Mouse (Mus musculus): Measurements from ENCODE around the gene Spem1. TPM values are rescaled to one million over a fixed set of nuclear protein-coding genes. Genes with fewer than 3 reads are reported as not detected.
A peak's percentile ranks its signal among the peaks of the same experiment; 100 is the strongest.

Gene Spem1
- polyA plus RNA-seq, 1 experiment from 2014 or later = not detected

DNA sequence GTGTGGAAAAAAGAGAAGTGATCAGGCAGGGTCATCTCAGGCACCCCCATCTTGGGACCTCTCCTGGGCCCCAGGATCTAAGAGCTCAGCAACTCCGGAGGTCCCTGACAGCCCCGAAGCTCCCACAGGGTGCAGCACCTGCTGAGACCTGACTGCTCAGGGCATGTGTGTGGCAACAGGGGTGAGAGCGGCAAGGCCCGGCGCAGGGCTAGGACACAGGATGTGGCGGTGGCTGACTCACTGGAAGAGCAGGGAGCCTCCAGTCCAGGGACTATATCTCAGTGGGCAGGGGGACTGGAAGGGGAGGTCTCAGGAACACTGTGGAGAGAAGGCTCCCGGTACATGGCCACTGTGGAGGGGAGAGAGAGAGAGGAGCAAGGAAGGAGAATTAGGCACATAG, 24.1 kb downstream of the Spem1 start:
- Histone ChIP-seq H3K9me3 (ENCODE audit: control insufficient read depth, low read length) (no peaks in the 10 kb centered on the region), H3K4me1 (replicated peaks; ENCODE audit: control insufficient read depth, insufficient read depth, low read length) (peaks cover 31% of the 10 kb centered on the region), H3K9ac (ENCODE audit: low read length) (no peak overlapping the region), H3K4me2 (ENCODE audit: low read depth, low read length) (no peak overlapping the region), H3K27me3 (ENCODE audit: control insufficient read depth, insufficient read depth, low read depth, low read length) (peaks cover 12% of the 10 kb centered on the region; the same call in 1 of the 2 replicates), H3K4me3 (ENCODE audit: low read length) (no peak overlapping the region), H3K27ac (ENCODE audit: low read length) (no peak overlapping the region), H3K36me3 (ENCODE audit: control insufficient read depth, insufficient read depth, low read length) (no peaks in the 10 kb centered on the region)
- ATAC-seq (ENCODE audit: low read depth) = no peak
- 76% methylated on average over 7 of the region's 7 CpGs for WGBS

- no peak; the same call in 1 of the 2 replicates for ATAC-seq (ENCODE audit: low read depth)
- Histone ChIP-seq H3K4me1 (replicated peaks; ENCODE audit: control insufficient read depth, insufficient read depth, low read length) (peaks cover 20% of the 10 kb centered on the region), H3K27ac (ENCODE audit: low read length) (no peak overlapping the region; the same call in 1 of the 2 replicates), H3K36me3 (ENCODE audit: control insufficient read depth, insufficient read depth, low read length) (no peaks in the 10 kb centered on the region), H3K4me2 (ENCODE audit: low read depth, low read length) (peak overlapping the region; percentile 97), H3K4me3 (ENCODE audit: low read length) (peak overlapping the region; percentile 62), H3K27me3 (ENCODE audit: control insufficient read depth, insufficient read depth, low read depth, low read length) (peaks cover 2% of the 10 kb centered on the region; the same call in 1 of the 2 replicates), H3K9ac (ENCODE audit: low read length) (peak overlapping the region; percentile 67), H3K9me3 (ENCODE audit: control insufficient read depth, low read length) (no peaks in the 10 kb centered on the region)
- 1% methylated on average over 13 of the region's 13 CpGs for WGBS
These were observed 26.0 kb downstream of the Spem1 start for GRCm38 (mm10) chr11:69795983-69796435.

- H3K27me3 ChIP-seq (ENCODE audit: control insufficient read depth, insufficient read depth, low read depth, low read length) = peaks cover 2% of the 10 kb centered on the region; the same call in 1 of the 2 replicates
- H3K9ac ChIP-seq (ENCODE audit: low read length) = peak within 1 kb of the TSS; percentile 67
- WGBS = 2% methylated on average over 52 of the region's 52 CpGs
- H3K4me1 ChIP-seq (replicated peaks; ENCODE audit: control insufficient read depth, insufficient read depth, low read length) = peaks cover 14% of the 10 kb centered on the region
- peak within 1 kb of the TSS; percentile 62 for H3K4me3 ChIP-seq (ENCODE audit: low read length)
- no peaks in the 10 kb centered on the region for H3K9me3 ChIP-seq (ENCODE audit: control insufficient read depth, low read length)
- ATAC-seq (ENCODE audit: low read depth) = peak; percentile 97
- peak within 1 kb of the TSS; percentile 97 for H3K4me2 ChIP-seq (ENCODE audit: low read depth, low read length)
- H3K36me3 ChIP-seq (ENCODE audit: control insufficient read depth, insufficient read depth, low read length) = no peaks in the 10 kb centered on the region
- peak within 1 kb of the TSS; percentile 51; the same call in 1 of the 2 replicates for H3K27ac ChIP-seq (ENCODE audit: low read length)
These were observed 26.6 kb downstream of the Spem1 start, which contains the start of gene Chrnb1 for GRCm38 (mm10) chr11:69795168-69795982. Gene Chrnb1, minus strand, starts transcription at chr11:69795943.

DNA sequence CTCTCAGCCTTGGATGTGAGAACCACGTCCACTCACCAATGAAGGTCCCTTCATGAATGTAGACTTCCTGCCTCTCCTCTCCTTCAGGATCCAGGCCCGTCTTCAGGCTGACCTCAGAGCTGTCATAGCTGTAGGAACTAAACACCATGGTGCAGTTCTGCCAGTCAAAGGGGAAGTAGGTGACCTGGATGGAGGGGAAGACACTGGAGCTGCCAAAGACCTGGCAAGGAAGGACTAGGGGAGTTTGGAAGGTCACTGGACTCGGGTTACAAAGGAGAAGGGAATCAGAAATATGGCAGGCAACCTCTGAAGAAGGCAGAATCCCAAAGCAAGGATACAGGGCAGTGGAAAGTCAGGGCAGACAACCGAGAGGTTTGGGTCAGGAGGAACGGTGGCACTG, 28.6 kb downstream of the Spem1 start:
- no peak overlapping the region for H3K4me3 ChIP-seq (ENCODE audit: low read length)
- H3K27me3 ChIP-seq (ENCODE audit: control insufficient read depth, insufficient read depth, low read depth, low read length) = no peaks in the 10 kb centered on the region; the same call in 1 of the 2 replicates
- H3K4me2 ChIP-seq (ENCODE audit: low read depth, low read length) = no peak overlapping the region
- H3K9ac ChIP-seq (ENCODE audit: low read length) = no peak overlapping the region
- H3K36me3 ChIP-seq (ENCODE audit: control insufficient read depth, insufficient read depth, low read length) = no peaks in the 10 kb centered on the region
- 0 out of 2 replicates have a peak, but pooled peaks cover 2% of the 10 kb centered on the region for H3K4me1 ChIP-seq (replicated peaks; ENCODE audit: control insufficient read depth, insufficient read depth, low read length)
- H3K27ac ChIP-seq (ENCODE audit: low read length) = no peak overlapping the region
- WGBS = 54% methylated on average over 5 of the region's 5 CpGs
- no peaks in the 10 kb centered on the region for H3K9me3 ChIP-seq (ENCODE audit: control insufficient read depth, low read length)
- ATAC-seq (ENCODE audit: low read depth) = no peak

DNA sequence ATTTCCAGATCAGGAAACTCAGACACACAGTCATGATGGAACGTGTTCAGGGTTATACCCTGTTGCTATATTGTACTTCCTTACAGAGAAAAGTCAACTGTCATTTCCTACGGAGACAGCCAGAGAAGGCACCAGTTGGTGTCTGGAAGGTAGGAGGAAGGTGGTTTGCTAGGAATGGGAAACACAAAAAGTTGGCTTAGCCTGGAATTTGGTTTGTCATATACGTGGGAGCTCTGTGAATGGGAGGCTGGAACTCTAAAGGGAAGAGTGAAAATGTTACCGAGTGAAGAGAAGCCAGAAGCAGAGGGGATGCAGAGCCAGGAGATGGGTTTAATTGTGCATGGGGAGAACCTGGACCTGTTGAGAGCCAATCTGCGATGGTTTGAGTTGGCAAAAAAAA, 30.6 kb downstream of the Spem1 start:
- Histone ChIP-seq H3K4me2 (ENCODE audit: low read depth, low read length) (no peak overlapping the region), H3K4me3 (ENCODE audit: low read length) (no peak overlapping the region), H3K36me3 (ENCODE audit: control insufficient read depth, insufficient read depth, low read length) (no peaks in the 10 kb centered on the region), H3K9ac (ENCODE audit: low read length) (no peak overlapping the region), H3K4me1 (replicated peaks; ENCODE audit: control insufficient read depth, insufficient read depth, low read length) (0 out of 2 replicates have a peak, but pooled peaks cover 2% of the 10 kb centered on the region), H3K27ac (ENCODE audit: low read length) (no peak overlapping the region), H3K27me3 (ENCODE audit: control insufficient read depth, insufficient read depth, low read depth, low read length) (no peaks in the 10 kb centered on the region; the same call in 1 of the 2 replicates), H3K9me3 (ENCODE audit: control insufficient read depth, low read length) (no peaks in the 10 kb centered on the region)
- WGBS = 62% methylated on average over 5 of the region's 5 CpGs
- ATAC-seq (ENCODE audit: low read depth) = no peak

GRCm38 (mm10) chr11:69789431-69789830, 32.5 kb downstream of the Spem1 start:
- Histone ChIP-seq H3K9ac (ENCODE audit: low read length) (no peak overlapping the region), H3K36me3 (ENCODE audit: control insufficient read depth, insufficient read depth, low read length) (no peaks in the 10 kb centered on the region), H3K4me1 (replicated peaks; ENCODE audit: control insufficient read depth, insufficient read depth, low read length) (peaks cover 4% of the 10 kb centered on the region), H3K4me2 (ENCODE audit: low read depth, low read length) (no peak overlapping the region), H3K27ac (ENCODE audit: low read length) (no peak overlapping the region), H3K9me3 (ENCODE audit: control insufficient read depth, low read length) (no peaks in the 10 kb centered on the region), H3K27me3 (ENCODE audit: control insufficient read depth, insufficient read depth, low read depth, low read length) (no peaks in the 10 kb centered on the region; the same call in 1 of the 2 replicates), H3K4me3 (ENCODE audit: low read length) (no peak overlapping the region)
- 61% methylated on average over 5 of the region's 5 CpGs for WGBS
- ATAC-seq (ENCODE audit: low read depth) = no peak

- WGBS = 85% methylated on average over 5 of the region's 5 CpGs
- Histone ChIP-seq H3K4me1 (replicated peaks; ENCODE audit: control insufficient read depth, insufficient read depth, low read length) (peaks cover 4% of the 10 kb centered on the region), H3K9me3 (ENCODE audit: control insufficient read depth, low read length) (no peaks in the 10 kb centered on the region)
These were observed 34.7 kb downstream of the Spem1 start for GRCm38 (mm10) chr11:69787306-69787705.

DNA sequence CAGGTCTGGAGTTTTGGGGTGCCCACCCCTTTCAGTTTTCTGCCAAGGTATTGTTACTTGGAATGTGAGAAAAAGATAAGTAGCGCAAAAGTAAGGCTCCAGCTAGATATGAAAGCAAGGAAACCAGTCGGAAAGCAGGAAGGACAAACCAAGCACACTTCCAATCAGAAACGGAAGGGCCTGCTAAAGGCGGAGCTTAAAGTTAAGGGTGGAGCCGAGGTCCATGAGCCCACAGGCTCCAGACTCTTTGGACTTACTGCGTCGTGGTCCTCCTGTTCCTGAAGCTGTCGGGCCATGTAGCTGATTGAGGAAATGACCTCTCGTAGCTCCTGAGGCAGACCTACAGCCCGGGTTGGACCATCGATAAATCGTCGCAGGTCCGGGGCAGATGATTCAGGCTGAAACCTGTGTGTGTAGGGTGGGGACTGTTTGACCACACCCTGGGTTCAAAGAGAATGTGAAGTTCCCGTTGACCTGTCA, 37.1 kb downstream of the Spem1 start:
- peak overlapping the region; percentile 55 for H3K4me2 ChIP-seq (ENCODE audit: low read depth, low read length)
- peaks cover 4% of the 10 kb centered on the region for H3K4me1 ChIP-seq (replicated peaks; ENCODE audit: control insufficient read depth, insufficient read depth, low read length)
- H3K27me3 ChIP-seq (ENCODE audit: control insufficient read depth, insufficient read depth, low read depth, low read length) = no peaks in the 10 kb centered on the region
- peak overlapping the region; percentile 25 for H3K4me3 ChIP-seq (ENCODE audit: low read length)
- no peaks in the 10 kb centered on the region for H3K9me3 ChIP-seq (ENCODE audit: control insufficient read depth, low read length)
- peak overlapping the region; percentile 44; the same call in 1 of the 2 replicates for H3K9ac ChIP-seq (ENCODE audit: low read length)
- peak; percentile 77 for ATAC-seq (ENCODE audit: low read depth)
- whole genome bisulfite sequencing = 26% methylated on average over 15 of the region's 15 CpGs
- no peaks in the 10 kb centered on the region for H3K36me3 ChIP-seq (ENCODE audit: control insufficient read depth, insufficient read depth, low read length)
- H3K27ac ChIP-seq (ENCODE audit: low read length) = 0 out of 2 replicates have a peak overlapping the region, but pooled peaks have one; percentile 2

More at GRCm38 (mm10) chr11:69787306-69787705, 34.7 kb downstream of the Spem1 start:
- Histone ChIP-seq H3K27me3 (ENCODE audit: control insufficient read depth, insufficient read depth, low read depth, low read length) (no peaks in the 10 kb centered on the region), H3K4me2 (ENCODE audit: low read depth, low read length) (no peak overlapping the region), H3K4me3 (ENCODE audit: low read length) (no peak overlapping the region), H3K36me3 (ENCODE audit: control insufficient read depth, insufficient read depth, low read length) (no peaks in the 10 kb centered on the region), H3K27ac (ENCODE audit: low read length) (no peak overlapping the region), H3K9ac (ENCODE audit: low read length) (no peak overlapping the region)
- ATAC-seq (ENCODE audit: low read depth) = no peak

DNA sequence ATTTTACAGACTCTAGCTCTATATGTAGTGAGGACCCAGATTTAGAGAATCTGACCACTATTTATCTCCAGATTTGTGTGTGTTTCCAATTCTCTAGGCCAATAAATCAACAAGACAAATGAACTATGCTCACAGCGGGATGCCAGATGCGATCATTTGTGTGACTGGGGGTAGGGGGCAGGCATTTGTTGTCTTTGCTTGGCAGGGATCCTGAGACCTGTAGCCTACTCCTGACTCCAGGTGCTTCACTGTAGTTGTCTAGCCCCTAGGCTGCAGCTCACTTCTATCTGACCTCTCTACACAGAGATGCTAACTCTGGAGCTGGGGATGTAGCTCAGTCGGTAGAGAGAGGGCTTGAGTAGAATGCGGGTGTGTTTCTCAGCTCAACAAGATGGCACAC, 40.2 kb downstream of the Spem1 start:
- ATAC-seq (ENCODE audit: low read depth) = no peak
- WGBS = 27% methylated on average over 4 of the region's 4 CpGs
- Histone ChIP-seq H3K27me3 (ENCODE audit: control insufficient read depth, insufficient read depth, low read depth, low read length) (no peaks in the 10 kb centered on the region), H3K27ac (ENCODE audit: low read length) (no peak overlapping the region), H3K36me3 (ENCODE audit: control insufficient read depth, insufficient read depth, low read length) (no peaks in the 10 kb centered on the region), H3K4me3 (ENCODE audit: low read length) (no peak overlapping the region), H3K4me1 (replicated peaks; ENCODE audit: control insufficient read depth, insufficient read depth, low read length) (peaks cover 10% of the 10 kb centered on the region), H3K4me2 (ENCODE audit: low read depth, low read length) (no peak overlapping the region), H3K9me3 (ENCODE audit: control insufficient read depth, low read length) (no peaks in the 10 kb centered on the region), H3K9ac (ENCODE audit: low read length) (no peak overlapping the region)

Measured in lung, embryonic 16.5 days (tissue).